Mouse (Mus musculus) right cerebral cortex, postnatal 14 days (tissue): ENCODE data around the gene Spock2.

Experiments
- DNase-seq: peaks from one replicate; pipeline ENCODE4 v3.0.0; 2022

Spock2 gene

GRCm38 (mm10) chr10:60106146-60106530 is at the start of gene Spock2:
Gene Spock2, plus strand, starts transcription at chr10:60106219.
- peak; percentile 74 for DNase-seq

DNA sequence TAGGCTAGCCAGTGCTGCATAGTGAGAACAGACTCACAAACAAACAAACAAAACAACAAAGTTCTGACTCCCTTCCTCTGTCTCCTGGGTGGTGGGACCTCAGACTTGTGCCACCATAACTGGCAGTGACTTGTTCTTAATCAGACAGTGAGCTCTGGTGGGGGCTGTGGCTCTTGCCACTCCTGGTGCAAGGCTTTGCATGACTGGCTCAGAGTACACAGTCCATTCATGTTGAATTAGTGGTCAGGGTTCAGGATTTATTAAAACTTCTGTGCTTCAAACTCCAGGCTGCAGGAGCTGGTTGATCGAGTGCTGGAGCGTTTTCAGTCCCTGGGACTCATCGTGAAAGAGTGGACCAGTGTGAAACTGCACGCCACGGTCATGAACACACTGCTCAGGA is 43.8 kb upstream of the Spock2 start:
- no peak for DNase-seq

DNA sequence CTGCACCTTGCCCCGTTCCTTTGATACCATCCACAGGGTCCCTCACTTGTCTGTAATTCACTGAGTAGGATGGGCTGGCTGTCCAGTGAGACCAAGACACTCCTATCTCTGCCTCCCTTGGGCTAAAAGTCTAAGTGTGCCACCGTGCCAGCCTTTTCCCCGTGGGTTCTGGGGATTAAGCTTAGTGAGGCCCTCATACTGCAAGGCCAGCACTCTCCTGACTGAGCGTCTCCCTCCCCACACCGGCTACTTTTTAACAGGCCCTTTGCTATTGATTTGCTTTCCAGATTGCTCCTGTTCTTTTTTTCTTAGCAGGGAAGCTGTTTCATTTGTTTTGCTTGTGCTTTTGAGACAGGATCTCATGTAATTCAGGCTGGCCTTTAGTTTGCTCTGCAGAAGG is 43.1 kb upstream of the Spock2 start:
- DNase-seq: no peak

DNA sequence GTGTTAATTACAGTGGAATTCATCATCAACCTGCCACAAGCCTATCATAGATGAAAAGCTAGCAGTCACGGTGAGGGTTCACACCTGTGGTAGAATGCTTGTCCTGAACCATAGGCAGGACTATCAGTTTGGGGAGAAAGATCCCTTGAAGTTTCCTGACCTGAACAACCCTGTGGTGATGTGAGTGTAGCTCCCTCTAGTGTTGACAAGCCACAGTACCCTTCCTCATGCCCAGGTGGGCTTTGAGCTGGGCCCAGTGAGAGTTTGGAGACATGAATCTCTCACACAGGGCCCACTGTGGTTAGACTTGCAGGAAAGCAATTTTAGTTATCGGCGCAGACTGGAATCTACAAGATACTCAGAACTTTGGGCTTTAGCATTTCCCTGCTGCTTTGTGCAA is 39.5 kb upstream of the Spock2 start:
- DNase-seq: no peak

GRCm38 (mm10) chr10:60075159-60075558 is 30.9 kb upstream of the Spock2 start:
- DNase-seq: no peak

- no peak for DNase-seq
Measured at GRCm38 (mm10) chr10:60077226-60077625, 28.8 kb upstream of the Spock2 start.

DNA sequence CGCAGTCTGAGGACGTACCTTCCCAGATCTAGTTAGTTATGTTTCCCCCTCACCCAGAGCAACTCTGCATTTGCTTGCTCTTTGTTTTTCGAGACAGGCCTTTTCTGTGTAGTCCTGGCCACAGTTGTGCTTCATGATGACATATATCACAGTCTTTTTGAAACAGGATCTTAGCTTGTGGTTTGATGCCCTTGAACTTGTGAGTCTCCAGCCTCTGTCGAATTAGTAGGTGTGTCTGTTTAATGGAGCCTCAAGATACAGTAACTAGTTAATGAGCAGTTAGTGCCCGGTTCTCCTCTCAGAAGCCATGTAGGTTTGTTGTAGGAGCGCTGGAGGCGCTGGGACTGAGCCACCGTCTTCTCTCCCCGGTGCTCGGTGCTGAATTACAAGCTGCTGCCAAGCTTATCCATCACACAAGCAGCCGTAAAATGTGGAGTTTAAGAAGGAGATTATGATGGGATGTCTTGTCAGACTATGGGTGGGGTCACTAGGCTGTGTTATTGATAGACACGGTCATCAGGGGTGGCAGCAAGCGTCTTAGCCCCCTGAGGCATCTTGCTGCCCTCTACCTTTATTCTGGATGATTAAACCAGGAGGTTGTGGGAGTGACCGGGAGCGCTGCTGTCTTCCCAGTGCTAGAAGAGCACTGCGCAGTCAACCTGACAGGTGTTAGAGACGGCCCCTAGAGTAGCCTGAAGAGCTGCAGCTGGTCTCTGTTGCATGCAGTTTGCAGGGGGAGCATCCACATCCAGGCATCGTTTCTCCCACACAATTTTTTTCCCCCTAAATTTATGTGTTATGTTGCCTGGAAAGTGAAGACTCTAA is 28.1 kb upstream of the Spock2 start:
- DNase-seq: no peak

GRCm38 (mm10) chr10:60078561-60078917 is 27.5 kb upstream of the Spock2 start:
- DNase-seq: peak; percentile 64

DNA sequence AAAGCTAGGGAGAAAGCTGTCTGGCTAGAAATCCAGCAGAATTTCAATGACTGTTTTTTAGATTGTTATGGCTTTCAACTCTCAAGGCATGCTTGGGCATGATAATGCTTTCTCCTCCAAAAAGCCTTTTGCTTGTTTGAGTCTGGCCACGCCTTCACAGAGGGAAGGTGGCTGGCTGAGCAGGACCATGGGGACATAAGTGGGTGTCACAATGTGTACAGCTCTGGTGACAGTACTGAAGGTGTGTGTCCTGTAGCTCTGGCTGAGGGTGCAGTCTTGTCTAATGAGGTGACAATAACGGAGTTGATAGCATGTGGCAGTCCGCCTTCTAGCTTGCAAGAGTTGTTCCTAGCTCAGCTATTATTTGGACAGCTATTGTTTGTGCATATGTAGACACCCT is 25.8 kb upstream of the Spock2 start:
- DNase-seq: no peak

- DNase-seq: no peak
Measured at GRCm38 (mm10) chr10:60080601-60080981, 25.4 kb upstream of the Spock2 start.

DNA sequence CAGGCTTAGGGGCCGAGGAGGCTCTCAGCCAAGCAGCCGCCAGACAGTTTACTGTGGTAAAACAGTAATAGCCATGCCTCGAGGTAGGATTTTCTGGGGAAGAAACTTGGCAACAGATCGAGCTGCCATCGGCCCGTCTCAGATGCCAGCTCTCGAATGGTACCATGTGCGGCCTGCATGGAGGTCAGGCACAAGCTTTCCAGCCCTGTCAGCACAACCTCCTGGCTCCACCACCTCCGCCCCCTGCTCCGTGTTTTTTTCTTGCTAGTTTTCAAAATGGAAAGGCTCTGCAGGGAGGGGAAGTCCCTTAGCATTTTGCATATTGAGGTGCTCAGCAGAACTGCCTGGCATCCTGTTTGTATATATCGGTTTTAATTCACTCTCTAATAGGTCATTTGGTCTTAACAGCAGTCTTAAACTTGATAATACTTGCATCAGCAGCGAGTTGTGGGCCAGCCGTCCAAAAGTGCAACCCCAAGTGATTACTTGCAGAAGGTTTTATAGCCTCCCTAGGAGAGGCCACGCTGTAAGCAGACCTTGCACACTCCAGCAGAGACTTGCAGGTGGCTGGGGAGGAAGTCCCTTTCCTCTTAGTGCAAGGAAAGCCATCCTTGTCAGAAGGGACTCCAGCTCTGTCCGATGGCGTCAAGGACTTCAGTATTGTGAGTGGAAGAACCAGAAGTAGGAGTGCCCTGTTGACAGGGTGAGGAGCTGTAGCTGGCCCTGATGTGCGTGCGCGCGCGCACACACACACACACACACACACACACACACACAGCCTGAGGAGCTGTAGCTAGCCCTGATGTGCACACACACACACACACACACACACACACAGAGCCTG is 24.8 kb upstream of the Spock2 start:
- DNase-seq: no peak

GRCm38 (mm10) chr10:60081905-60082304 is 24.1 kb upstream of the Spock2 start:
- no peak for DNase-seq

DNA sequence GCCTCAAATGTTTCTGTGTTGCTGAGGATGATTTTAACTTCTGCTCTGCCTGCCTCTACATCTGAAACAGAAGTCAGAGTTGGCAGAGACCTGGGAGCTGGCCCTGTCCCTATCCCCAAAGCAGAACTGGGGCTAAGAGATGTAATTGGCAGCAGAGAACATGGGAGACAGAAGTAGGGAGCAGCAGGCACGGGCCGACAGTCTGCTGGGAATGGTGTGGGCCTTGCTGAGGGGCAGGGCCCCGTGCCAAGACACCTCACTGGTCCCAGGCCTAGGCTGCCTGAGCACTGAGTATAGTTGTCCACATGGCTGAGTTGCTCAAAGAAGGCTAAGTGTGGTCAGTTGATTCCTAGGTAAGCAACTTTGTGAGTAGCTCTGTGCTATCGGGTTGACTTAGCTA is 22.0 kb upstream of the Spock2 start:
- no peak for DNase-seq

DNA sequence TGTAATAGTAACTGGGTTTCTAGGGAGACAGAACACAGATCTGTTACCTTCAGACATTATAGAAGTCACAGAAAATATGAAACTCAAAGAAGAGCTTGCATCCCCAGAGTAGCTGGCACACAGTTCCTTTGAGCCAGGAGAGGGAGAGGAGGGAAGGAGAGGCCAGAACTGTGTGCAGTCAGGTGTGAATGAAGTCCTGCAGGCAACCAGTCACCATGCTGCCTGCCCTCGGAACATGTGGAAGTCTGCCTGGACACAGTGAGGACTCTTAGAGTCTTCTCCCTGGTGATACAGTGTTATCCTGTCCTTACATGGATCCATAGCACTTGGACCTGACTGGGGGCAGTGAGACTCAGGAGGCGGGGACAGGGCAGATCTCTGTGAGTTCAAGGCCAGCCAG is 13.7 kb upstream of the Spock2 start:
- no peak for DNase-seq

GRCm38 (mm10) chr10:60093751-60094150 is 12.3 kb upstream of the Spock2 start:
- DNase-seq: no peak

GRCm38 (mm10) chr10:60095558-60095957 is 10.5 kb upstream of the Spock2 start:
- DNase-seq: no peak

- DNase-seq: no peak
Measured at GRCm38 (mm10) chr10:60096302-60096701, 9.7 kb upstream of the Spock2 start.

DNA sequence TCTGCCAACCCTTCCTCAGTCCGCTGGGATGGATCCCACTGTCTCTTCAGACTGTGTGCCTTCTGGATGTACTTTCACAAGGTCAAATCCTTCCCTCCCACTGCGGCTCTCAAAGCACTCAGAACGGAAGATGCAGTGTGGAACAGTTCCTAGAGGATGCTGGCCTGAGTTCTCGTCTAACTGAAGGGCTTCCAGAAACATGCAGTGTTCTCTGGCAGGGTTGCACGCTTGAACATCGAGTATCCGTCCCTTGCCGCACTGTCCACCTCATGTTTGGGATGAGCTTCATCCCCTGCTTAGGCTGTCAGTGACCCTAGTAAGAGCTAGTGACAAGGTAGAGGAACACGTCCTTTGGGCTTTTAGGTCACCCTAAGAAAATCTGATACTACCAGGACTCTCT is 8.9 kb upstream of the Spock2 start:
- no peak for DNase-seq

GRCm38 (mm10) chr10:60097774-60098173 is 8.2 kb upstream of the Spock2 start:
- DNase-seq: no peak

- no peak for DNase-seq
Measured at GRCm38 (mm10) chr10:60105391-60106145, 451 bp upstream of the Spock2 start.

GRCm38 (mm10) chr10:60106531-60107186 is 640 bp downstream of the Spock2 start:
- peak; percentile 66 for DNase-seq

DNA sequence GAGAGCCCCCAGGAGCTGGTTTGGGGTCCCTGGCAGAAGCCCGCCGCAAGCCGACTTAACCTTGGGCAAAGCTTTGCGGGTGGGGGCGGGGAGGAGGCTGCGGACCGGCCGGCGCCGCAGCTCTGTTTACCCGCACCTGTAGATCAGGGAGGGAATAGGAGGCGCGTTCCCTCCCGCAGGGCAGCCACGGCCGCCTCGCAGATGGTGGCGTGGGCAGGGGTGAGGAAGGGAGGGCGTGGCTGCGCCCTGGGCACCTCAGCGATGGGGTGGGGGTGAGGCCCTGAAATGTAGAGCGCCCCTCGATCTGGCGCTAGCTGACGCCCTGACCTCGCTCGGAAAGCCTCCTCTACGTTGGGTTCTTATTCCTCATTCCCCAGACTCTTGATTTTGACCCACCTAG is 1.4 kb downstream of the Spock2 start:
- no peak for DNase-seq
